Mouse (Mus musculus) forebrain, embryonic 10.5 days (tissue): Measurements from ENCODE around the gene Wfikkn1. TPM values are rescaled to one million over a fixed set of nuclear protein-coding genes. Genes with fewer than 3 reads are reported as not detected.
A peak's percentile ranks its signal among the peaks of the same experiment; 100 is the strongest.

Experiments
- DNase-seq: peaks from one replicate; pipeline ENCODE4 v3.0.0-alpha.2; 2017; ENCODE audit warnings: low spot score; ENCODE audit errors: extremely low spot score
- H3K27ac ChIP-seq: fragments of 300-500 bp; sonication (generic); 2 replicates; pipeline ENCODE4 v1.5.1; 2016; ENCODE audit warnings: mild to moderate bottlenecking
- H3K27me3 ChIP-seq: fragments of 300-500 bp; sonication (generic); 2 replicates; pipeline ENCODE4 v1.6.1; 2016; ENCODE audit warnings: mild to moderate bottlenecking; ENCODE audit not compliant: poor library complexity, severe bottlenecking
- H3K36me3 ChIP-seq: fragments of 300-500 bp; sonication (generic); replicated peaks from 2 replicates; pipeline ENCODE4 v1.6.1; 2016; ENCODE audit warnings: mild to moderate bottlenecking, moderate library complexity
- H3K4me1 ChIP-seq: fragments of 300-500 bp; sonication (generic); 2 replicates; pipeline ENCODE4 v1.6.1; 2016
- H3K4me3 ChIP-seq: fragments of 300-500 bp; sonication (generic); 2 replicates; pipeline ENCODE4 v1.5.1; 2016; ENCODE audit warnings: mild to moderate bottlenecking, moderate library complexity
- H3K9me3 ChIP-seq: fragments of 300-500 bp; sonication (generic); 2 replicates; pipeline ENCODE4 v1.6.1; 2016; ENCODE audit warnings: mild to moderate bottlenecking, moderate library complexity
- WGBS: fragments of 180-500 bp; shearing (Covaris S2); methylation state at CpG from one replicate; pipeline ENCODE4 v1.1.7; 2016; 5-methylcytosine and 5-hydroxymethylcytosine counted together
- polyA plus RNA-seq: library from polyadenylated mRNA; unstranded; fragments of >200 nt; fragmentation: Nextera tagmentation; extraction: Ambion mirVana; gene quantifications from 2 replicates; pipeline ENCODE4 v1.2.1, GENCODE M21; 2016

Wfikkn1 gene
- polyA plus RNA-seq, 1 experiment from 2014 or later: 4.2 TPM

DNA sequence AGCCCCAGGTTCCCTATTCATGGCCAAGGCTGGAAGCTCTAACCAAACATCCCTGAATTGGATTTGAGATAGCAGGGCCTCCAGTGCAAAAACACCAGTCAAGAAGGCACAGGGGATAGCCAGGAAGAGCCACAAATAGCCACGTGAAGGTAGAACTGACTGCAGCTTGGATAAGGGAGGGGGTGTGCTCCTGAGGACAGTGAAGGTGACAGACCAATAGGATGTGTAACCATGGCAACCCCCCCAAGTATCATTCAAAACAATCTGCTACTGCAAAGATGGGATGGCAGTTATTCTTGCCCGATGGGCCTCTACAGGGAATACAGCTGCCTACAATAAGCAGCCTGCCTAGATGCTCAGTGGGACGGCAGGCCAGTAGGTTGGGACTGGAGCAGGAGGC, 43.1 kb downstream of the Wfikkn1 start:
- Histone ChIP-seq H3K36me3 (peaks cover 73% of the 10 kb centered on the region), H3K27ac (0 out of 2 replicates have a peak overlapping the region, but pooled peaks have one; percentile 81), H3K4me1 (peaks cover 58% of the 10 kb centered on the region), H3K4me3 (peak overlapping the region; percentile 53; the same call in 1 of the 2 replicates), H3K27me3 (no peaks in the 10 kb centered on the region), H3K9me3 (no peaks in the 10 kb centered on the region)
- 57% methylated on average over 3 of the region's 3 CpGs for WGBS
- no peak for DNase-seq

DNA sequence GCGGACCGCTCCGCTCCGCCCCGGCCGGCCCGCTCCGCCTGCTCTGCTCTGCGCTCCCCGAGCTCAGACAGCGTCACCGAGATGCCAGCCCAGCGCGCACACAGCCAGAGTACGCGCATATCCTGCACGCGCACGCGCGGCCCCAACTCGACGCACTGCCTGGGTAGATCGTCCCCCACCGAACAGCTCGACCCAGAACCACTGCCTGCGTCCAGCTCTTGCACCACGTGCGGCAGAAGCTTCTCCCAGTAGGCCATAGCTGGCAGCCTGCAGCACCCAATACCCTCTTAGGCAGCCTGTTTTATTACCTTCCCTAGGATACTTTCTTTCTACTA, 43.6 kb downstream of the Wfikkn1 start, which contains the start of gene Rhbdl1:
Rhbdl1 (minus strand) TSS at position 220 of the 335 bp plus-strand sequence.
- 3% methylated on average over 29 of the region's 29 CpGs for WGBS
- peak within 1 kb of the TSS; percentile 81 for H3K27ac ChIP-seq
- peak within 1 kb of the TSS; percentile 53 for H3K4me3 ChIP-seq
- no peaks in the 10 kb centered on the region for H3K27me3 ChIP-seq
- H3K4me1 ChIP-seq: peaks cover 62% of the 10 kb centered on the region
- H3K9me3 ChIP-seq: no peaks in the 10 kb centered on the region
- H3K36me3 ChIP-seq: peaks cover 68% of the 10 kb centered on the region
- peak; percentile 65 for DNase-seq

DNA sequence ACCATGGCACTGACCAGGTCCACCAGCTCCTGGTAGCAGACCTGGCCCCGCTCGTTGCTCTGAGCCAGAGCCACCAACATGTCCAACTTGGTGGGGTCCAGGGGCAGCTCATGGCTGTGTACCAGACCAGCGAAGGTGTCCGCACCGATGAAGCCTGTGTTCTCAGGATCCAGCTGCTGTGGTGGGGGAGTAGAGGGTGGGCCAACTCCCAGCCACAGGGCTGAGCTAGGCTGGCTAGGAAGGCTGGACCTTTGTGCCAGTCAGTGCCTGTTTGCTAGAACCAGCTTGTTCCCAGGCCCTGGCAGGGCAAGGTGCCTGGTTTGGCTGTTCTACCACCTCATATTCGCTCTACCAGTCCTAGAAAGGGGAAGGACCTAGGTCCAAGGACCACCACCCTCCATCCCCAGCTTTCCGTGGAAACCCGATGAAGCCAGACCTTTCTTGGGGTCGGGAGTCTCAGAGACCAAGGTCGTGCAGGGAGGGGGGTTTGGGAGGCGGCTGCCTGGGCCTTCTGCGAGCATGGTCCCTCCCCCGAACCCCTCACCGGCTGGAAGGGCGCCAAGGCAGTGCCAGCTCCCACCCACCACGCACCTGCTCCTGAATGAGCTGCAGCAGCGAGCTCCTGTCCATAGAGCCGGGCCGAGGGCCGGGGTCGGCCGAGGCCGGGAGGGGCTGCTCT, 44.1 kb downstream of the Wfikkn1 start:
- Histone ChIP-seq H3K27me3 (no peaks in the 10 kb centered on the region), H3K4me3 (peak overlapping the region; percentile 53), H3K4me1 (peaks cover 67% of the 10 kb centered on the region), H3K27ac (peak overlapping the region; percentile 81), H3K36me3 (peaks cover 68% of the 10 kb centered on the region), H3K9me3 (no peaks in the 10 kb centered on the region)
- 24% methylated on average over 23 of the region's 23 CpGs for WGBS
- DNase-seq: no peak

DNA sequence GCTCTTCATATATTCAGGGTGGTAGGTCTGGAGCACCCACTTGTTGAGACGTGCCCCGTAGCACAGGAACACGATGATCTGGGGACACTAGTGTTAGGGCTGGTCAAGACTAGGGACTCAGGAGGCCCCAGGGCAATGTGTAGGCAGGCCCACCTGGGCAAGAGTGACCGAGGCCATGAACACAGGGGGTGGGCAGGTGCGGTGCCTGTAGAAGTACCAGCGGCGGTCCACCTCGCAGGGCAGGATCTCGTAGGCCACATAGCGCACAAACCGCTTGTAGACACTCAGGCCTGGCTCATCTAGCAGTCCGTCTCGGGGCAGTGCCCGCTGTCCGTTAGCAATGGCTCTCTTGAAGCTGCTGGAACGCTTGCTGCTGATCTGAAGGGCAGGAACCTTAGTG, 44.8 kb downstream of the Wfikkn1 start:
- WGBS: 94% methylated on average over 16 of the region's 16 CpGs
- Histone ChIP-seq H3K4me3 (peak overlapping the region; percentile 53; the same call in 1 of the 2 replicates), H3K4me1 (peaks cover 74% of the 10 kb centered on the region), H3K9me3 (no peaks in the 10 kb centered on the region), H3K27me3 (no peaks in the 10 kb centered on the region), H3K27ac (no peak overlapping the region), H3K36me3 (peaks cover 68% of the 10 kb centered on the region)
- no peak for DNase-seq

DNA sequence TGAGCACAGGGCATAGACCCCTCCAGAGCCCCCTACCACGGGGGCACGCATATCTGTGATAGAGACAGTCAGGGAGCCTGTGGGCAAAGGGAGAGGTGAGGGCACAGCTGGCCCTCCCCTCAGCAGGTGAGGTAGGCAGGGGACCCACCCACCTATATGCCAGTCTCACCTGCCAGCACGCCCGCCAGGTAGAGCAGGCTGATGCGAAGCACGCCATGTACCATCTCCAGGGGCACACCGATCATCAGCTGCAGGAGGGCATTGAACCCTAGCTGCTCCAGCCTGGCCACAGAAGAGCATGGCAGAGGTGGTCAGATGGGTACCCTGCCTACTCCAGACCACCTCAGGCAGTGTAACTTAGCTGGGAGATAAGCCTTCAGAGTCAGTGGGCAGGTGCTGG, 45.4 kb downstream of the Wfikkn1 start:
- Histone ChIP-seq H3K27me3 (no peaks in the 10 kb centered on the region), H3K4me3 (peak overlapping the region; percentile 77), H3K27ac (no peak overlapping the region), H3K9me3 (no peaks in the 10 kb centered on the region), H3K4me1 (peaks cover 79% of the 10 kb centered on the region), H3K36me3 (peaks cover 68% of the 10 kb centered on the region)
- DNase-seq: no peak
- WGBS: 96% methylated on average over 7 of the region's 7 CpGs

DNA sequence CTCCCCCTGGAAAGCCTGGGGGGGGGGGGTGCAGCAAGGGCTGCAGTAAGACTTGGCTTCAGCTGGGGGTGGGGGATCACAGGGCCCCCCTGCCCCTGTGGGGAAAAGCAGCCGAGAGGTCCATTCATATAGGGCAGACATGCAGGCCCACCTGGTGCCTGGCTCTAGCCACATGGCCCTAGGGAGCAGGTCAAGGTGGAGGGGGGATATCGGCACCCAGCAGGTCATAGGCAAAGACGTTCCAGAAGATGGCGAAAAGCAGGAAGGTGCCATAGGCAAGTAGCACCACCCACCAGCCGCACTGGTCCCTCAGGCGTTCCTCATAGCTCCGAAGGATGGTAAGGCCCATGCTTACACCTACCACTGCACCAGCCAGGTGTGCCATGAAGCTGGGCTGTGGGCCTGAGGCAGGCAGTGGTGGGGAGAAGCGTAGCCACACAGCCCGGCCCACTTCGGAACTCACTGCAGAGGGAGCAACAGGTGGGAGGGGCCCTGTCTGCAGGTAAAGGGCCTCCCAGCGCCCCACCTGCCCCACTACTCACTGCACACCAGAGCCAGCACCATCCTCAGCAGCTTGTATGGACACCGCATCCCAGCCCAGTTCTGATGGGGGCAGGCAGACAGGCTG, 45.9 kb downstream of the Wfikkn1 start:
- DNase-seq: no peak
- H3K9me3 ChIP-seq: no peaks in the 10 kb centered on the region
- peak overlapping the region; percentile 77 for H3K4me3 ChIP-seq
- H3K27ac ChIP-seq: peak overlapping the region; percentile 96
- H3K27me3 ChIP-seq: no peaks in the 10 kb centered on the region
- peaks cover 68% of the 10 kb centered on the region for H3K36me3 ChIP-seq
- peaks cover 85% of the 10 kb centered on the region for H3K4me1 ChIP-seq
- 93% methylated on average over 12 of the region's 12 CpGs for WGBS

DNA sequence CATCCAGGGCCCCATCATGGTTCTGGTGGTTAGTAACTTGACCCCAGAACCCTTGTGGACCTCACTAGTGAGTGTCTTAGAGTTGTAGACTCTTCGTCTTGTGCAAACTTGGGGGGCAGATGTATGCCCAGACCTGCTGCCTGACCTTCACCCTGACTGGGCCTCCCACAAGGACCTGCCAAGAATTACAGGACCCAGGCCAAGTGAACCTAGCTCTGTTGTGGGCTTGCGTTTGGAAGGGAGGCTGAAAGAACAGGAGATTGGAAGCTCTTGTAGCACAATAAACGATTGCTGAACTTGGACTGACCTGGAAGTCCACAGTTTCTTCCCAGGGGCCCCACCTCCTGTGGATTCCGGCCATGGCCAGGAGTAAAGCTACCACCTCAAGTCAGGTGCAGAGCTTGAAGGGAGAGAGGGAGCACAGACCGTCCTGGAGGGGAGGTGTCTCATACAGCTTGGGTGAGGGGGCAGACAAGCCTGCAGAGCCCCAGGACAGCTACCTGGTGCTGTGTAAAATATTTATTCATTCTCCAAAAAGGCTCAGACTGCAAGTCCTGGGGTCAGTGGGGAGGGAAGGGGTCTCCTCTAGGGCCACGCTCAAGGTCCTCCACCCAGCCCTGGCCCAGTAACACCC, 46.6 kb downstream of the Wfikkn1 start:
- H3K27ac ChIP-seq: peak overlapping the region; percentile 96
- no peaks in the 10 kb centered on the region for H3K27me3 ChIP-seq
- H3K9me3 ChIP-seq: no peaks in the 10 kb centered on the region
- H3K4me1 ChIP-seq: peaks cover 87% of the 10 kb centered on the region
- DNase-seq: no peak
- 59% methylated on average over 6 of the region's 6 CpGs for WGBS
- peaks cover 65% of the 10 kb centered on the region for H3K36me3 ChIP-seq
- peak overlapping the region; percentile 77 for H3K4me3 ChIP-seq

DNA sequence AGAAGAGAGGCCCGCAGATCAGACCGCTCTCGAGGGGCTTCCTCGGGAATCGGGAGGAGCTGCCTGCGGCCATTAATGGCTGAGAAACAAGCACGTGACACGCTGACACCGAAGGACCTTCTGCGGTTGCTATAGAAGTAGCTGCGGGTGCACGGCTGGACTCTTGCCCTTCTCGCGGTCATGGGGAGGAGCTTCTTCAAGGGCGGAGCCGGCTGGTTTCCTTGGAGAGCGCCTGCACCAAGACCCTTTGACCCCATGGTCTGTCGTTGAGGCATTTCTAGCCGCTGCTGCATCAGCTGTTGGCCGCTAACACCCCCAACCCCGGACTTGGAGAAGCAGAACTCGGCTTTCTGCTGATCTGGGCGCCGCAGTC, 47.4 kb downstream of the Wfikkn1 start, which contains the start of gene Stub1:
Stub1 (minus strand) TSS at position 114 of the 373 bp plus-strand sequence.
- Histone ChIP-seq H3K4me1 (peaks cover 91% of the 10 kb centered on the region), H3K9me3 (no peaks in the 10 kb centered on the region), H3K27me3 (no peaks in the 10 kb centered on the region), H3K27ac (peak within 1 kb of the TSS; percentile 96), H3K36me3 (peaks cover 60% of the 10 kb centered on the region), H3K4me3 (peak within 1 kb of the TSS; percentile 77)
- under 1% methylated on average over 24 of the region's 24 CpGs for WGBS
- no peak for DNase-seq

DNA sequence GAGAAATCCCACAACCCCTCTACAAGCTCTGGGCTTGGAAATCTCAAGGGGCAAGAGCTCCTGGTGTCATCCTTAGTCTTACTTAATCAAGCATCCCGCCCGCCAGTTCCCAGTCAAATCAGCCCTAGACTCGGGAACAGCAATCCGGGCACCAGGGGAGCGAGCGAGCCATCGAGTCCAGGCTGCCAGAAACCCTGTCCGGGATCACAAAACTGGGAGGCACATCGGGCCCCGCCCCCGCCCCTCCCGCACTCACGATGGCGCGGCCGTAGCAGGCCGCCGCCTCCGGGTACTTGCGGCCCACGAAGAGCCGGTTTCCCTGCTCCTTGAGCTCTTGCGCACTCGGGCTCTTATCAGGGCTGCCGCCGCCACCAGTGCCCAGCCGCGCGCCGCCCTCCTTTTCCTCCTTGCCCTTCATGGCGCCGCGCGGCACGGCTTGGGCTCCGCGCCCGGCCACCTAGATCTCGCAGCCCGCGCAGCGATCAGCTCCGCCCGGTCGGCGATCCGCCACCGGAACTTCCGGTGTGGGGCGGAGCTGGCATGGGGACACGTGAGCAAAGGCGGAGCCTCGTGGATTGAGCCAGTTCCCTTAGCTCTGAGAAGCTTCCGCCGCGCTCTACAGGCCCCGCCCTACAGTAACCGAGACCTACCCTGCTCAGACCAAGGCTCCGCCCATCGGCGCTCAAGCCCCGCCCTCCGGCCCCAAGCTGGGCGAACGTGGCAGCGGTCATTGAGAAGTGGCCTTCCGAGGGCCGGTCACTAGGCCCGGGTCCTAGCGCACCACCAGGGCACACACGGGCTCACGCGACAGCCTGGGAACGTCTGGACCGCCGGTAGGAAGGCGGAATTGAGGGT, 48.0 kb downstream of the Wfikkn1 start:
- peak; percentile 100 for DNase-seq
- Histone ChIP-seq H3K9me3 (no peaks in the 10 kb centered on the region), H3K27me3 (no peaks in the 10 kb centered on the region), H3K27ac (peak overlapping the region; percentile 96), H3K4me1 (peaks cover 91% of the 10 kb centered on the region), H3K4me3 (peak overlapping the region; percentile 77), H3K36me3 (peaks cover 60% of the 10 kb centered on the region)
- WGBS: under 1% methylated on average over 77 of the region's 77 CpGs

DNA sequence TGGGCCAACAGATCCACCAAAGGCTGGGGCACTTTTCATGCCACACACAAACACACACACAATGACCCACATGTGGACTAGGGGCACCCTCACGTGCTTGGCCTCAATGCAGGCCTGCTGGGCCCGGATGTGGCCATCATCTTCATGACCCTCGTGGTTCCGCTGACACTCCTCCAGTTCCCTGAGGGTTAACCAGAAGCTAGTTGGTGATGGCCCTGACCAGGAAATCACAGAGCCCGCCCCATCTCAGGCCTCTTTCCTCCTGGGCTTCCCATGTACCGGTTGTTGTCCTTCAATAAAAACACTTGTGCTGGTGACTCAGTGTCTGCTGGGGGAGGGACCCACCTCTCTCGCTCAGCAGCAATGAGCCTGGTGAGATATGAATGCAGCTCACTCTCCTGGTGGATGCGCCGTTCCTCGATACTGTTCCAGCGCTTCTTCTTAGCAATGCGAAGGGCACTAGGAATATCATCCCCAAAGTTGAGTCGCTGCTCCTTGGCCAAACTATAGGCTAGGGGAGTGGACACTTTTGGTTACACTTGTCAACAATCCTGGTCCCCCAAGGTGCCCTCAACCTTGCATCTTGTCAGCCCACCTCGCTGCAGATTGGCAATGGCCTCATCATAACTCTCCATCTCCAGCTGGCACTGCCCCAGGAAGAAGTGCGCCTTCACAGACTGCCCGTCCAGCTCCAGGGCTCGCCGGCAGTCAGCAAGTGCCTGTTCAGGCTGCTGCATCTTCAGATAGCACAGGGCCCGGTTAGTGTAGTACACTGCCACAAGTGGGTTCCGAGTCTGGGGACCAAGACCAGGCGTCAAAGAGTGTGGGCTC, 49.0 kb downstream of the Wfikkn1 start:
- H3K4me1 ChIP-seq: peaks cover 86% of the 10 kb centered on the region
- DNase-seq: no peak
- no peaks in the 10 kb centered on the region for H3K9me3 ChIP-seq
- peak overlapping the region; percentile 96 for H3K27ac ChIP-seq
- H3K27me3 ChIP-seq: no peaks in the 10 kb centered on the region
- WGBS: 71% methylated on average over 21 of the region's 21 CpGs
- peak overlapping the region; percentile 77 for H3K4me3 ChIP-seq
- peaks cover 67% of the 10 kb centered on the region for H3K36me3 ChIP-seq

DNA sequence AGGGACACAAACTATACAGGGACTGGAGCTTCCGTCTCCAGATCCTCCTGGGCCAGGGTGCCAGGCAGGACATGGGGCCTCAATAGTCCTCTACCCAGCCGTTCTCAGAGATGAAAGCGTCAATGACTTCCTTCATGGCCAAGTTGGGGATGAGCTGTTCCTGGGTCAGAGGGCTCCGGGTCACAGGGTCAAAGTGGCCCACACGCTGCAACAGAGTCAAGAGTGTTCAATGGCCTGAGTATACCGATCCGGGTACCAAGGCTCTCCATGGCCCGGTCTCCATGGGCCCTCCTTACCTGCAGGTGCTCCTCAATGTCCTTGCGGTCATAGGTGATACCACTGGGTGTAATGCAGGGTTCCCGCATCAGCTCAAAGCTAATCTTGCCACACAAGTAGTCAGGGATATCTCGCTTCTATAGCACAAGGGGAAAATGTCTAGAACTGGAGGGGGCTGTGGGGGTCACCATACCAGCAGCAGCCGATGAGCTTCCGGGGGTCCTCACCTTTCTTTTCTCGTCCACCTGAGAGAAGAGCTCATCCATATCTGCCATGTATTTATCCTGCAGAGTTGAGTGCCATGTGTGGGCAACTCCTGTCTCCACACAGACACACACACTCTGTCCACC, 49.7 kb downstream of the Wfikkn1 start:
- Histone ChIP-seq H3K4me1 (peaks cover 83% of the 10 kb centered on the region), H3K36me3 (peaks cover 70% of the 10 kb centered on the region), H3K27me3 (no peaks in the 10 kb centered on the region), H3K27ac (0 out of 2 replicates have a peak overlapping the region, but pooled peaks have one; percentile 27), H3K9me3 (no peaks in the 10 kb centered on the region), H3K4me3 (peak overlapping the region; percentile 77)
- 89% methylated on average over 14 of the region's 14 CpGs for WGBS
- DNase-seq: no peak
